Mouse (Mus musculus): ENCODE data around the gene Spred2. TPM values are rescaled to one million over a fixed set of nuclear protein-coding genes. Genes with fewer than 3 reads are reported as not detected.
"Not testable (repeated sequence)": the region's sequence is repeated elsewhere in the genome, so short reads cannot be mapped to it uniquely, and the experiment has no call there.

Gene Spred2
- polyA plus RNA-seq, 1 experiment from 2014 or later: 4.7 TPM

GRCm38 (mm10) chr11:20020720-20021119 lies 96.5 kb downstream of the Spred2 start:
- Histone ChIP-seq H3K36me3 (ENCODE audit: control insufficient read depth, insufficient read depth, low read length) (peaks cover 45% of the 10 kb centered on the region), H3K4me3 (ENCODE audit: low read depth, low read length) (no peak overlapping the region), H3K27ac (ENCODE audit: low read depth, low read length) (no peak overlapping the region), H3K27me3 (ENCODE audit: control insufficient read depth, insufficient read depth, low read length) (no peaks in the 10 kb centered on the region), H3K4me1 (ENCODE audit: control insufficient read depth, insufficient read depth, low read length) (no peaks in the 10 kb centered on the region), H3K9me3 (replicated peaks; ENCODE audit: control insufficient read depth, low read length) (peaks cover 32% of the 10 kb centered on the region), H3K4me2 (no peak overlapping the region), H3K9ac (ENCODE audit: low read depth, low read length) (no peak overlapping the region)
- no peak for ATAC-seq (replicated peaks; ENCODE audit: insufficient number of reproducible peaks, low FRiP score, low TSS enrichment)
- whole genome bisulfite sequencing (ENCODE audit: insufficient replicate concordance): 97% methylated on average over 35 of the region's 35 CpGs

GRCm38 (mm10) chr11:20022462-20022861 lies 98.3 kb downstream of the Spred2 start:
- WGBS (ENCODE audit: insufficient replicate concordance): 86% methylated on average over 2 of the region's 2 CpGs
- Histone ChIP-seq H3K9ac (ENCODE audit: low read depth, low read length) (no peak overlapping the region), H3K4me1 (ENCODE audit: control insufficient read depth, insufficient read depth, low read length) (no peaks in the 10 kb centered on the region), H3K36me3 (ENCODE audit: control insufficient read depth, insufficient read depth, low read length) (peaks cover 40% of the 10 kb centered on the region), H3K4me3 (ENCODE audit: low read depth, low read length) (no peak overlapping the region), H3K4me2 (no peak overlapping the region), H3K27me3 (ENCODE audit: control insufficient read depth, insufficient read depth, low read length) (no peaks in the 10 kb centered on the region), H3K27ac (ENCODE audit: low read depth, low read length) (no peak overlapping the region), H3K9me3 (replicated peaks; ENCODE audit: control insufficient read depth, low read length) (peaks cover 32% of the 10 kb centered on the region)
- ATAC-seq (replicated peaks; ENCODE audit: insufficient number of reproducible peaks, low FRiP score, low TSS enrichment): no peak

DNA sequence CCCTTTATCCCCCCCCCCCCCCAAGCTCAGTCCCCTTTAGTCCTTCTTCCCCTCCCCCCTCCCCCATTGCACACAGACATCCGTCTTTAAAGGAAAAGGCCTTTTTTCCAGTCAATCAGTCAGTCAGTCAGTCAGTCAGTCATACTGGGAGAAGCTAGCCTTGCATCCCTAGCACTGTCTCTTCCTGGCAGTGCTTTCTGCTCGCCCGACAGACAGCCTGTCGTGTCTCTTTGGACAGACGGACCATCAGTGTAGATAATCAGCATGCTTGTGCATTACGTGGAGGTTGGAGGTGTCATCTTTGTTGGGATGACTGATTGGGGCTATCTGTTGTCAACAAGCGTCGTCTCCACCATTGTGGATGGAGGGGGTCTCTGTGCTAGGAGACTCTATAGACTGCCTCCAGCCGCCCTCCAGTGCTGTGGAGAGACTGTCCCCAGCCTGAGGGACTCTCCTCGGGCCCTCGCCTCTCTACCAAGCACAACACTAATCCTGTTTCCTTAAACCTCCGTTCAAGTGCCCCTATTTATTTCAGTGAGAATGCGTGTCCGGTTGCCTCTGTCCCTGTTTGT lies 98.8 kb downstream of the Spred2 start:
- Histone ChIP-seq H3K36me3 (ENCODE audit: control insufficient read depth, insufficient read depth, low read length) (peaks cover 39% of the 10 kb centered on the region), H3K9me3 (replicated peaks; ENCODE audit: control insufficient read depth, low read length) (peaks cover 32% of the 10 kb centered on the region), H3K4me1 (ENCODE audit: control insufficient read depth, insufficient read depth, low read length) (no peaks in the 10 kb centered on the region), H3K27me3 (ENCODE audit: control insufficient read depth, insufficient read depth, low read length) (no peaks in the 10 kb centered on the region), H3K27ac (ENCODE audit: low read depth, low read length) (no peak overlapping the region), H3K9ac (ENCODE audit: low read depth, low read length) (no peak overlapping the region), H3K4me2 (no peak overlapping the region), H3K4me3 (ENCODE audit: low read depth, low read length) (no peak overlapping the region)
- ATAC-seq (replicated peaks; ENCODE audit: insufficient number of reproducible peaks, low FRiP score, low TSS enrichment): no peak
- 78% methylated on average over 14 of the region's 14 CpGs for WGBS (ENCODE audit: insufficient replicate concordance)

GRCm38 (mm10) chr11:20025899-20026298 lies 101.7 kb downstream of the Spred2 start:
- Histone ChIP-seq H3K4me3 (ENCODE audit: low read depth, low read length) (no peak overlapping the region), H3K27ac (ENCODE audit: low read depth, low read length) (no peak overlapping the region), H3K9me3 (replicated peaks; ENCODE audit: control insufficient read depth, low read length) (peaks cover 8% of the 10 kb centered on the region), H3K4me1 (ENCODE audit: control insufficient read depth, insufficient read depth, low read length) (no peaks in the 10 kb centered on the region), H3K9ac (ENCODE audit: low read depth, low read length) (no peak overlapping the region), H3K36me3 (ENCODE audit: control insufficient read depth, insufficient read depth, low read length) (peaks cover 10% of the 10 kb centered on the region), H3K4me2 (no peak overlapping the region), H3K27me3 (ENCODE audit: control insufficient read depth, insufficient read depth, low read length) (no peaks in the 10 kb centered on the region)
- no peak for ATAC-seq (replicated peaks; ENCODE audit: insufficient number of reproducible peaks, low FRiP score, low TSS enrichment)
- 62% methylated on average over 11 of the region's 11 CpGs for WGBS (ENCODE audit: insufficient replicate concordance)

DNA sequence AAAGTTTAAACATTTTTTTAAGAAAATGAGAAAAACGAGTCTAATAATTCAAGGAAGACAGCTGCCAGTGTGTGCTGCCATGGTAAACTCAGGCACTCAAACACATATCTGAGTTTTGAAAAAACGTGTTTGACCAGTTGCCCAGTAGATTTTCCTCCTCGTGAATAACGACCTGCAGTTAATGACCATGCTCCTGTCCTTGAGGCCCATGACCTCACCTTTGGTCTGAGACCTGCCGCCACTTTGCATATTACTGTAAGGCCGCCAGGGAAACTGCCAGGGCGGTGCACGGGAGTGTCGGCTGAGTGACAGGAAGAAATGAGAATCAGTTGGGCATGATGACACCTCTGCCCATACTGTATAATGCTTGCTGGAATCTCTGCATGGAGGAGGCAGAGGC lies 103.5 kb downstream of the Spred2 start:
- H3K36me3 ChIP-seq (ENCODE audit: control insufficient read depth, insufficient read depth, low read length): no peaks in the 10 kb centered on the region; the same call in none of the 2 replicates
- H3K4me1 ChIP-seq (ENCODE audit: control insufficient read depth, insufficient read depth, low read length): no peaks in the 10 kb centered on the region
- no peak overlapping the region for H3K27ac ChIP-seq (ENCODE audit: low read depth, low read length)
- no peak overlapping the region for H3K9ac ChIP-seq (ENCODE audit: low read depth, low read length)
- 79% methylated on average over 9 of the region's 9 CpGs for WGBS (ENCODE audit: insufficient replicate concordance)
- H3K9me3 ChIP-seq (replicated peaks; ENCODE audit: control insufficient read depth, low read length): no peaks in the 10 kb centered on the region
- H3K4me2 ChIP-seq: no peak overlapping the region
- no peak overlapping the region for H3K4me3 ChIP-seq (ENCODE audit: low read depth, low read length)
- no peak for ATAC-seq (replicated peaks; ENCODE audit: insufficient number of reproducible peaks, low FRiP score, low TSS enrichment)
- H3K27me3 ChIP-seq (ENCODE audit: control insufficient read depth, insufficient read depth, low read length): no peaks in the 10 kb centered on the region

- 87% methylated on average over 6 of the region's 6 CpGs for WGBS (ENCODE audit: insufficient replicate concordance)
- Histone ChIP-seq H3K4me3 (ENCODE audit: low read depth, low read length) (no peak overlapping the region), H3K36me3 (ENCODE audit: control insufficient read depth, insufficient read depth, low read length) (no peaks in the 10 kb centered on the region; the same call in none of the 2 replicates), H3K27me3 (ENCODE audit: control insufficient read depth, insufficient read depth, low read length) (no peaks in the 10 kb centered on the region), H3K4me1 (ENCODE audit: control insufficient read depth, insufficient read depth, low read length) (no peaks in the 10 kb centered on the region), H3K9ac (ENCODE audit: low read depth, low read length) (no peak overlapping the region), H3K27ac (ENCODE audit: low read depth, low read length) (no peak overlapping the region), H3K4me2 (no peak overlapping the region), H3K9me3 (replicated peaks; ENCODE audit: control insufficient read depth, low read length) (no peaks in the 10 kb centered on the region)
- ATAC-seq (replicated peaks; ENCODE audit: insufficient number of reproducible peaks, low FRiP score, low TSS enrichment): no peak
These were observed 104.2 kb downstream of the Spred2 start for GRCm38 (mm10) chr11:20028396-20028795.

DNA sequence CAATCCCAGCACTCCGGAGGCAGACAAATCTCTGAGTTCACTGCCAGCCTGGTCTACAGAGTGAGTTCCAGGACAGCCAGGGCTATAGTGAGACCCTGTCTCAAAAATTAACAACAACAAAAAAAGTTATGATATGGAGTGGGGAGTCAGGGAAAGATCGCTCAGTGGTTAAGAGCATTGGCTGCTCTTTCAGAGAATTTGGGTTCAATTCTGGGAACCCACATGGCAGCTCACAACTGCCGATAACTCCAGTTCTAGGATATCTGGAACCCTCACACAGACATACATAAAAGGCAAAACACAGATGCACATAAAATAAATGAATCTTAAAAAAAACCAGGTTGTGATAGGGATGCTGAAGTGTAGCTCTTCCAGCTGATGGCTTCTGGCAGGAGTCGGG lies 104.8 kb downstream of the Spred2 start:
- H3K4me2 ChIP-seq: no peak overlapping the region
- ATAC-seq (replicated peaks; ENCODE audit: insufficient number of reproducible peaks, low FRiP score, low TSS enrichment): no peak
- H3K27ac ChIP-seq (ENCODE audit: low read depth, low read length): no peak overlapping the region
- H3K4me3 ChIP-seq (ENCODE audit: low read depth, low read length): no peak overlapping the region
- no peaks in the 10 kb centered on the region for H3K9me3 ChIP-seq (replicated peaks; ENCODE audit: control insufficient read depth, low read length)
- WGBS (ENCODE audit: insufficient replicate concordance): 88% methylated on average over 4 of the region's 4 CpGs
- no peaks in the 10 kb centered on the region for H3K27me3 ChIP-seq (ENCODE audit: control insufficient read depth, insufficient read depth, low read length)
- H3K4me1 ChIP-seq (ENCODE audit: control insufficient read depth, insufficient read depth, low read length): no peaks in the 10 kb centered on the region
- no peaks in the 10 kb centered on the region; the same call in none of the 2 replicates for H3K36me3 ChIP-seq (ENCODE audit: control insufficient read depth, insufficient read depth, low read length)
- H3K9ac ChIP-seq (ENCODE audit: low read depth, low read length): no peak overlapping the region

GRCm38 (mm10) chr11:20030973-20031372 lies 106.8 kb downstream of the Spred2 start:
- H3K27ac ChIP-seq (ENCODE audit: low read depth, low read length); H3K27me3 ChIP-seq (ENCODE audit: control insufficient read depth, insufficient read depth, low read length); H3K36me3 ChIP-seq (ENCODE audit: control insufficient read depth, insufficient read depth, low read length); H3K4me3 ChIP-seq (ENCODE audit: low read depth, low read length); H3K9me3 ChIP-seq (replicated peaks; ENCODE audit: control insufficient read depth, low read length); H3K4me2 ChIP-seq; H3K9ac ChIP-seq (ENCODE audit: low read depth, low read length); H3K4me1 ChIP-seq (ENCODE audit: control insufficient read depth, insufficient read depth, low read length); ATAC-seq (replicated peaks; ENCODE audit: insufficient number of reproducible peaks, low FRiP score, low TSS enrichment): not testable (repeated sequence)
- 87% methylated on average over 5 of the region's 5 CpGs for WGBS (ENCODE audit: insufficient replicate concordance)

DNA sequence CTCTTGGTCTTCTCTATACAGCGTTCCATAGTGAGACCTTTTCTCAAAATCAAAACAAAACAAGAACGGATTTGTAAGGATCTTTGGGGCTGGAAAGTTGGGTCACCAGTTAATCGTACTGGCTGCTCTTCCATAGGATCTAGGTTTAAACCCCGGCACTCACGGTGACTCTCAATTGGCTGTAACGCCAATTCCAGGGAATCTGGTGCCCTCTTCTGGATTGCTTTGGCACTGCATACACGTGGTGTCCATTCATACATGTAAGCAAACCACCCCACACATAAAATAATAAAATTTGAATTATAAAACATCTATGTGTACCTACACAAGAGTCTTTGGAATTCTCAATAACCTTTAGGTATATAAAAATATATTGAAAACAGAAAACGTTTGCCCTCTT lies 107.4 kb downstream of the Spred2 start:
- Histone ChIP-seq H3K27me3 (ENCODE audit: control insufficient read depth, insufficient read depth, low read length) (no peaks in the 10 kb centered on the region), H3K4me1 (ENCODE audit: control insufficient read depth, insufficient read depth, low read length) (no peaks in the 10 kb centered on the region), H3K27ac (ENCODE audit: low read depth, low read length) (no peak overlapping the region), H3K9ac (ENCODE audit: low read depth, low read length) (no peak overlapping the region), H3K9me3 (replicated peaks; ENCODE audit: control insufficient read depth, low read length) (no peaks in the 10 kb centered on the region), H3K4me3 (ENCODE audit: low read depth, low read length) (no peak overlapping the region), H3K36me3 (ENCODE audit: control insufficient read depth, insufficient read depth, low read length) (no peaks in the 10 kb centered on the region; the same call in 1 of the 2 replicates), H3K4me2 (no peak overlapping the region)
- WGBS (ENCODE audit: insufficient replicate concordance): 31% methylated on average over 8 of the region's 8 CpGs
- no peak for ATAC-seq (replicated peaks; ENCODE audit: insufficient number of reproducible peaks, low FRiP score, low TSS enrichment)

Data from heart, embryonic 11.5 days (tissue).